Comparison of ENCODE assay signal across 9 mouse cellular contexts in the genomic region with DNA sequence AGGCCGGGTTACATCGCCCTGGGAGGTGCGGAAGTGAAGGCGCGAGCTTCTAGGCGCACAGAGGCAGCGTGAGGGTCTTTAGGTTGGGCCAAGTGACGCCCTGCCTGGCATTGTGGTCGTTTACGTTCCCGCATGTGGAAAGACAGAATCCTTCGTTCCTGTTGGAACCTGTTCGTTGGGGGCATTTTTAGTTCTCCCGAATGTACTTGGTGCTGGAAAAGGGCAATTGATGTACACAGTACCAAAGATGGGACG. TPM values are rescaled to one million over a fixed set of nuclear protein-coding genes. Genes with fewer than 3 reads are reported as not detected.
A peak's percentile ranks its signal among the peaks of the same experiment; 100 is the strongest.
DNase-seq lines count a peak whose midpoint lies in the region; ATAC-seq and TF ChIP-seq lines count a peak whose summit lies in the region.
"Had no signal": no experiment of that assay in that cellular context is flagged by ENCODE, and none has a peak within 500 bp of the region (broad histone marks: within the 10 kb centered on the region; RNA-seq: fewer than 3 reads in every experiment).

No protein-coding gene starts in this region.

- H3K4me1 ChIP-seq in embryonic facial prominence, embryonic 10.5 days = peaks cover 47% of the 10 kb centered on the region
- H3K4me1 ChIP-seq in intestine, embryonic 15.5 days (replicated peaks) = peaks cover 28% of the 10 kb centered on the region

- H3ac ChIP-seq in myocyte (ENCODE audit: control insufficient read depth, insufficient read length) = peak overlapping the region; percentile 34

- peak overlapping the region; percentile 77 for H3K9ac ChIP-seq in intestine, embryonic 15.5 days

- H3K27me3 ChIP-seq in embryonic facial prominence, embryonic 10.5 days (replicated peaks; ENCODE audit: low read depth, poor library complexity, severe bottlenecking) = no peaks in the 10 kb centered on the region
- H3K27me3 ChIP-seq in intestine, embryonic 15.5 days (replicated peaks) = no peaks in the 10 kb centered on the region
- no peaks in the 10 kb centered on the region for H3K27me3 ChIP-seq in myocyte (ENCODE audit: control insufficient read depth, insufficient read depth, insufficient read length)

- WGBS in embryonic facial prominence, embryonic 10.5 days = under 1% methylated on average over 15 of the region's 15 CpGs
- 0% methylated on average over 15 of the region's 15 CpGs for WGBS in intestine, embryonic 15.5 days

- ATAC-seq in intestine, embryonic 15.5 days = peak; percentile 4; the same call in 1 of the 2 replicates

- no peak for DNase-seq in layer of hippocampus, adult 2 months (ENCODE audit: low spot score in 2 of 2)
- no peak for DNase-seq in layer of hippocampus, adult 11-12 months (ENCODE audit: low spot score)
- DNase-seq in embryonic facial prominence, embryonic 10.5 days (ENCODE audit: low spot score) = no peak
- DNase-seq in urinary bladder, adult 2 months (ENCODE audit: low spot score) = no peak
- DNase-seq in urinary bladder, adult 18-20 months (ENCODE audit: low spot score in 2 of 2) = no peak
- DNase-seq in adrenal gland, postnatal 36 days = no peak

- no peaks in the 10 kb centered on the region for H3K9me3 ChIP-seq in embryonic facial prominence, embryonic 10.5 days
- H3K9me3 ChIP-seq in intestine, embryonic 15.5 days = no peaks in the 10 kb centered on the region

- H3K79me2 ChIP-seq in myocyte (ENCODE audit: control insufficient read depth, insufficient read depth) = peaks cover 54% of the 10 kb centered on the region

- no peak for TF ChIP-seq POLR2A in myocyte (IDR thresholded peaks at IDR 0.05; ENCODE audit: insufficient read length, low read depth)

- H3K4me3 ChIP-seq in layer of hippocampus, adult 2 months = peak overlapping the region; percentile 90
- H3K4me3 ChIP-seq in embryonic facial prominence, embryonic 10.5 days = peak overlapping the region; percentile 79
- peak overlapping the region; percentile 82 for H3K4me3 ChIP-seq in intestine, embryonic 15.5 days (replicated peaks)
- peak overlapping the region; percentile 92 for H3K4me3 ChIP-seq in myocyte

- peak overlapping the region; percentile 97 for H3K27ac ChIP-seq in layer of hippocampus, adult 2 months
- H3K27ac ChIP-seq in embryonic facial prominence, embryonic 10.5 days (replicated peaks) = peak overlapping the region; percentile 96
- peak overlapping the region; percentile 94 for H3K27ac ChIP-seq in intestine, embryonic 15.5 days

- peaks cover 25% of the 10 kb centered on the region for H3K36me3 ChIP-seq in embryonic facial prominence, embryonic 10.5 days (replicated peaks)
- H3K36me3 ChIP-seq in intestine, embryonic 15.5 days = no peaks in the 10 kb centered on the region
- H3K36me3 ChIP-seq in myocyte (ENCODE audit: control insufficient read depth, insufficient read depth) = no peaks in the 10 kb centered on the region

- TF ChIP-seq CTCF in layer of hippocampus, adult 2 months (conservative IDR thresholded peaks at IDR 0.05) = no peak

- peak overlapping the region; percentile 98 for H3K4me2 ChIP-seq in intestine, embryonic 15.5 days (replicated peaks)
- peak overlapping the region; percentile 88 for H3K4me2 ChIP-seq in myocyte (ENCODE audit: low read depth)

TF ChIP-seq in myocyte, 11 proteins besides CTCF, POLR2A, EP300 and RAD21:
- TF ChIP-seq REST (IDR thresholded peaks at IDR 0.05; ENCODE audit: insufficient read depth, insufficient read length) = no peak
- no peak for TF ChIP-seq TCF12 (IDR thresholded peaks at IDR 0.05; ENCODE audit: insufficient read depth, poor library complexity, severe bottlenecking)
- TF ChIP-seq CEBPB (IDR thresholded peaks at IDR 0.05; ENCODE audit: insufficient read depth, poor library complexity, severe bottlenecking) = no peak
- TF ChIP-seq TCF3 (IDR thresholded peaks at IDR 0.05; ENCODE audit: insufficient read length, low read depth) = no peak

RNA-seq across cellular contexts. Expression of a gene that starts 0.6 kb away (rescaled TPM):
- 10 to 100 TPM; 13.1 to 18.2 TPM for total RNA-seq in layer of hippocampus, adult 2 months (2021)
- 29.1 and 30.4 TPM in 2 replicates for polyA plus RNA-seq in embryonic facial prominence, embryonic 10.5 days (2016; fragmentation: Nextera tagmentation; extraction: Ambion mirVana)
- polyA plus RNA-seq in intestine, embryonic 15.5 days (2015; fragmentation: Nextera tagmentation; extraction: Ambion mirVana) = 38.5 and 42.9 TPM in 2 replicates
- 17.6 TPM for polyA plus RNA-seq in myocyte (2012; fragmentation: generic; extraction: Trizol)
- 14.1 and 17.2 TPM in 2 replicates for polyA plus RNA-seq in urinary bladder, adult 2 months (2012; rRNA removed)
- 10 to 100 TPM; 11.5 to 14.4 TPM for total RNA-seq in adrenal gland, postnatal 36 days (2021)

RNA-seq across cellular contexts. Expression of a gene that starts 1.0 kb away (rescaled TPM):
- total RNA-seq in layer of hippocampus, adult 2 months (2021) = 100 to 1,000 TPM; 212 to 216 TPM
- 784 and 818 TPM in 2 replicates for polyA plus RNA-seq in embryonic facial prominence, embryonic 10.5 days (2016; fragmentation: Nextera tagmentation; extraction: Ambion mirVana)
- 461 and 482 TPM in 2 replicates for polyA plus RNA-seq in intestine, embryonic 15.5 days (2015; fragmentation: Nextera tagmentation; extraction: Ambion mirVana)
- polyA plus RNA-seq in myocyte (2012; fragmentation: generic; extraction: Trizol) = 334 TPM
- 154 and 155 TPM in 2 replicates for polyA plus RNA-seq in urinary bladder, adult 2 months (2012; rRNA removed)
- total RNA-seq in adrenal gland, postnatal 36 days (2021) = 100 to 1,000 TPM; 267 to 301 TPM

RNA-seq across cellular contexts. Expression of a gene that starts 20.5 kb away (rescaled TPM):
- total RNA-seq in layer of hippocampus, adult 2 months (2021) = 10 to 100 TPM; 45.4 to 46.0 TPM
- polyA plus RNA-seq in embryonic facial prominence, embryonic 10.5 days (2016; fragmentation: Nextera tagmentation; extraction: Ambion mirVana) = 87.6 and 91.0 TPM in 2 replicates
- polyA plus RNA-seq in intestine, embryonic 15.5 days (2015; fragmentation: Nextera tagmentation; extraction: Ambion mirVana) = 49.8 and 52.8 TPM in 2 replicates
- 34.6 TPM for polyA plus RNA-seq in myocyte (2012; fragmentation: generic; extraction: Trizol)
- polyA plus RNA-seq in urinary bladder, adult 2 months (2012; rRNA removed) = 20.6 and 28.0 TPM in 2 replicates
- 10 to 100 TPM; 31.2 to 35.9 TPM for total RNA-seq in adrenal gland, postnatal 36 days (2021)

RNA-seq across cellular contexts. Expression of a gene that starts 28.7 kb away (rescaled TPM):
- not detected for total RNA-seq in layer of hippocampus, adult 2 months (2021)
- polyA plus RNA-seq in embryonic facial prominence, embryonic 10.5 days (2016; fragmentation: Nextera tagmentation; extraction: Ambion mirVana) = not detected in 2 replicates
- not detected in 2 replicates for polyA plus RNA-seq in intestine, embryonic 15.5 days (2015; fragmentation: Nextera tagmentation; extraction: Ambion mirVana)
- not detected for polyA plus RNA-seq in myocyte (2012; fragmentation: generic; extraction: Trizol)
- not detected in 2 replicates for polyA plus RNA-seq in urinary bladder, adult 2 months (2012; rRNA removed)
- not detected for total RNA-seq in adrenal gland, postnatal 36 days (2021)
- polyA plus RNA-seq: brain, embryonic 14.5 days had no signal

RNA-seq across cellular contexts. Expression of a gene that starts 50.5 kb away (rescaled TPM):
- 10 to 100 TPM; 84.7 to 90.8 TPM for total RNA-seq in layer of hippocampus, adult 2 months (2021)
- polyA plus RNA-seq in embryonic facial prominence, embryonic 10.5 days (2016; fragmentation: Nextera tagmentation; extraction: Ambion mirVana) = 0.30 and 0.46 TPM in 2 replicates
- 0.08 and 0.21 TPM in 2 replicates for polyA plus RNA-seq in intestine, embryonic 15.5 days (2015; fragmentation: Nextera tagmentation; extraction: Ambion mirVana)
- not detected for polyA plus RNA-seq in myocyte (2012; fragmentation: generic; extraction: Trizol)
- polyA plus RNA-seq in urinary bladder, adult 2 months (2012; rRNA removed) = 2.2 TPM in 2 replicates
- under 1 TPM; 0.40 to 0.53 TPM for total RNA-seq in adrenal gland, postnatal 36 days (2021)
